Mouse (Mus musculus): ENCODE measurements around the gene S100a4. TPM values are rescaled to one million over a fixed set of nuclear protein-coding genes. Genes with fewer than 3 reads are reported as not detected.

Gene S100a4
- total RNA-seq (2022), result 10 to 100 TPM in 2 of 4 experiments, 1 to 10 TPM in 2; 4.9 to 29.2 (median 11.3) TPM

- DNase-seq (ENCODE audit: low spot score in 2 of 2), result no peak
Measured at GRCm38 (mm10) chr3:90603623-90604022, at the start of gene S100a4. Gene S100a4 (plus strand): TSS chr3:90603771.

- DNase-seq (ENCODE audit: low spot score in 2 of 2), result peak in 1 of 2 experiments; percentile 13
Measured at GRCm38 (mm10) chr3:90555954-90556353, 47.6 kb upstream of the S100a4 start.

GRCm38 (mm10) chr3:90560008-90560628 is 43.5 kb upstream of the S100a4 start, which contains the start of gene S100a3:
Gene S100a3 (plus strand): TSS chr3:90560578.
- no peak for DNase-seq (ENCODE audit: low spot score in 2 of 2)

GRCm38 (mm10) chr3:90574691-90575090 is 28.9 kb upstream of the S100a4 start:
- DNase-seq (ENCODE audit: low spot score in 2 of 2), result peak; percentile 22 to 38

GRCm38 (mm10) chr3:90575320-90575719 is 28.3 kb upstream of the S100a4 start:
- DNase-seq (ENCODE audit: low spot score in 2 of 2), result no peak

GRCm38 (mm10) chr3:90576351-90577001 is 27.1 kb upstream of the S100a4 start:
- DNase-seq (ENCODE audit: low spot score in 2 of 2), result no peak

GRCm38 (mm10) chr3:90579433-90579832 is 24.1 kb upstream of the S100a4 start:
- DNase-seq (ENCODE audit: low spot score in 2 of 2), result no peak

GRCm38 (mm10) chr3:90581141-90581540 is 22.4 kb upstream of the S100a4 start:
- DNase-seq (ENCODE audit: low spot score in 2 of 2), result no peak

- no peak for DNase-seq (ENCODE audit: low spot score in 2 of 2)
Measured at GRCm38 (mm10) chr3:90582156-90582555, 21.4 kb upstream of the S100a4 start.

GRCm38 (mm10) chr3:90582556-90582955 is 21.0 kb upstream of the S100a4 start:
- DNase-seq (ENCODE audit: low spot score in 2 of 2), result no peak

- no peak for DNase-seq (ENCODE audit: low spot score in 2 of 2)
Measured at GRCm38 (mm10) chr3:90583893-90584292, 19.7 kb upstream of the S100a4 start.

- no peak for DNase-seq (ENCODE audit: low spot score in 2 of 2)
Measured at GRCm38 (mm10) chr3:90585595-90585994, 18.0 kb upstream of the S100a4 start.

GRCm38 (mm10) chr3:90586016-90586643 is 17.4 kb upstream of the S100a4 start:
- DNase-seq (ENCODE audit: low spot score in 2 of 2), result no peak

GRCm38 (mm10) chr3:90586906-90587305 is 16.7 kb upstream of the S100a4 start:
- peak; percentile 75 to 81 for DNase-seq (ENCODE audit: low spot score in 2 of 2)

GRCm38 (mm10) chr3:90587361-90588101 is 16.0 kb upstream of the S100a4 start:
- DNase-seq (ENCODE audit: low spot score in 2 of 2), result no peak

- no peak for DNase-seq (ENCODE audit: low spot score in 2 of 2)
Measured at GRCm38 (mm10) chr3:90589390-90589789, 14.2 kb upstream of the S100a4 start.

GRCm38 (mm10) chr3:90589947-90590346 is 13.6 kb upstream of the S100a4 start, which contains the start of gene S100a2:
Gene S100a2 (plus strand): TSS chr3:90590247.
- DNase-seq (ENCODE audit: low spot score in 2 of 2), result no peak

- DNase-seq (ENCODE audit: low spot score in 2 of 2), result no peak
Measured at GRCm38 (mm10) chr3:90594466-90594865, 9.1 kb upstream of the S100a4 start.

GRCm38 (mm10) chr3:90595556-90595955 is 8.0 kb upstream of the S100a4 start:
- DNase-seq (ENCODE audit: low spot score in 2 of 2), result no peak

- no peak for DNase-seq (ENCODE audit: low spot score in 2 of 2)
Measured at GRCm38 (mm10) chr3:90596810-90597209, 6.8 kb upstream of the S100a4 start.

GRCm38 (mm10) chr3:90597736-90598135 is 5.8 kb upstream of the S100a4 start:
- no peak for DNase-seq (ENCODE audit: low spot score in 2 of 2)

- DNase-seq (ENCODE audit: low spot score in 2 of 2), result no peak
Measured at GRCm38 (mm10) chr3:90598212-90598611, 5.4 kb upstream of the S100a4 start.
